Mouse (Mus musculus): Measurements from ENCODE around the gene Fmo4. TPM values are rescaled to one million over a fixed set of nuclear protein-coding genes. Genes with fewer than 3 reads are reported as not detected.

The Fmo4 gene
- 0.31 TPM in 1 of 2 replicates, not detected in the other for polyA plus RNA-seq (2015; fragmentation: Nextera tagmentation; extraction: Ambion mirVana)

GRCm38 (mm10) chr1:162813836-162814156 is at the start of gene Fmo4:
TSS of gene Fmo4 (minus strand) at chr1:162813972.
- H3K4me3 ChIP-seq, result no peak within 1 kb of the TSS
- no peaks in the 10 kb centered on the region for H3K27me3 ChIP-seq
- no peaks in the 10 kb centered on the region for H3K4me1 ChIP-seq
- WGBS, result 48% methylated on average over 8 of the region's 8 CpGs
- H3K9ac ChIP-seq, result no peak within 1 kb of the TSS
- no peaks in the 10 kb centered on the region for H3K9me3 ChIP-seq (replicated peaks)
- no peaks in the 10 kb centered on the region for H3K36me3 ChIP-seq (ENCODE audit: poor library complexity, severe bottlenecking)
- no peak for ATAC-seq
- no peak within 1 kb of the TSS for H3K27ac ChIP-seq
- H3K4me2 ChIP-seq, result no peak within 1 kb of the TSS

GRCm38 (mm10) chr1:162862328-162862727 is 48.6 kb upstream of the Fmo4 start:
- Histone ChIP-seq H3K27ac (no peak overlapping the region), H3K27me3 (no peaks in the 10 kb centered on the region), H3K4me3 (no peak overlapping the region), H3K9me3 (replicated peaks) (no peaks in the 10 kb centered on the region), H3K36me3 (ENCODE audit: poor library complexity, severe bottlenecking) (no peaks in the 10 kb centered on the region), H3K4me1 (no peaks in the 10 kb centered on the region), H3K9ac (no peak overlapping the region), H3K4me2 (no peak overlapping the region)
- 44% methylated on average over 1 of the region's 1 CpGs for WGBS
- no peak for ATAC-seq

DNA sequence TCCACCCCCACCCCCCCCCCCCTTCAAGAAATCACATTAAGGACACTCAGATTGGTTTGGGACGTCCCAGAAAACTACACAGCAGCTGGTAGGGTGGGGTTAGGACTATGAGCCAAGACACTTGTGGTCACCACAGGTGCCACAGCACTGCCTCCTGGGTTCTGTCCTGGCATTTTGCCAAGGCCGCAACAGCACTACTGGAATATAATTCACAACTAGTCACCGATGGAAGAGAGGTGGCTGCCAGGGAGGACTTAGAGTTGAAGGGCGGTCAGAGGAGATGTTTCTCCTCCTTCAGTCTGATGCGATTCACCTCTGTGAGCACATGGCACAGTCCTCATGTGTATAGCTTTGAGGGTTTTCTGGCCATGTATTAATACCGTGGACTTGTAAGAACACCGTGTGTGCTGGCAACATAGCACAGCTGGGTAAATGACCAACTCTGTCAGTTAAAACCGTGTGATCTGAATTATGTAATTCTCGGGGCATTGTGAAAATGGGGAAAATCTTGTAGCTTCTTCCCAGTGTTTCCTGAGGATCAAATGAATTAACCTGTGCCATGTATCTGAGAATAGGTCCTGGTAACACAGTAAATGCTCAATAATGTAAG is 46.3 kb upstream of the Fmo4 start:
- no peaks in the 10 kb centered on the region for H3K27me3 ChIP-seq
- H3K36me3 ChIP-seq (ENCODE audit: poor library complexity, severe bottlenecking), result no peaks in the 10 kb centered on the region
- ATAC-seq, result peak; percentile 7; the same call in 1 of the 2 replicates
- no peak overlapping the region for H3K27ac ChIP-seq
- H3K4me3 ChIP-seq, result no peak overlapping the region
- no peaks in the 10 kb centered on the region for H3K9me3 ChIP-seq (replicated peaks)
- 78% methylated on average over 9 of the region's 9 CpGs for WGBS
- no peak overlapping the region for H3K9ac ChIP-seq
- H3K4me2 ChIP-seq, result no peak overlapping the region
- H3K4me1 ChIP-seq, result no peaks in the 10 kb centered on the region

DNA sequence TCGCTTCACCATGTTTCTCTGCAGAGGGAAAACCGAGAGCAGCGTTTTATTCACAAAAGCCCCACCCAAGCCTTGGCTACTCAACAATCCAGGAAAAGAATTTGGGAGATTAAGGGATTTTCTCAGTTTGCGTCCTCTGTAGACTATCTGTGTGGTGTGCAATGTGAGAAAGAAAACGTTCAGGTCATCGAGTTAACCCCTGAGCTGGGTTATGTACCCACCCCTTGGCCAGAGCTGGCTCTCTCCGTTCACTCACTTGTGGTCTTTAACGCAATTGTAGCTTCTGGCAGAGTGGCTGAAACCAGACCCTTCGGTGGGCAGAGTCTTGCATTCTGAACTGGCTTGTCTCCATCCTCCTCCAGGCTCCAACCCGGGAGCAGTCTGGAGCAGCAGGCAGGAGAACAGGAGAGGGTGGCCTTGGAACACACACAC is 45.8 kb upstream of the Fmo4 start:
- Histone ChIP-seq H3K4me2 (0 out of 2 replicates have a peak overlapping the region, but pooled peaks have one; percentile 46), H3K27ac (0 out of 2 replicates have a peak overlapping the region, but pooled peaks have one; percentile 6), H3K9me3 (replicated peaks) (no peaks in the 10 kb centered on the region), H3K27me3 (no peaks in the 10 kb centered on the region), H3K9ac (no peak overlapping the region), H3K36me3 (ENCODE audit: poor library complexity, severe bottlenecking) (no peaks in the 10 kb centered on the region), H3K4me1 (no peaks in the 10 kb centered on the region), H3K4me3 (no peak overlapping the region)
- 29% methylated on average over 10 of the region's 10 CpGs for WGBS
- peak; percentile 23; the same call in 1 of the 2 replicates for ATAC-seq

DNA sequence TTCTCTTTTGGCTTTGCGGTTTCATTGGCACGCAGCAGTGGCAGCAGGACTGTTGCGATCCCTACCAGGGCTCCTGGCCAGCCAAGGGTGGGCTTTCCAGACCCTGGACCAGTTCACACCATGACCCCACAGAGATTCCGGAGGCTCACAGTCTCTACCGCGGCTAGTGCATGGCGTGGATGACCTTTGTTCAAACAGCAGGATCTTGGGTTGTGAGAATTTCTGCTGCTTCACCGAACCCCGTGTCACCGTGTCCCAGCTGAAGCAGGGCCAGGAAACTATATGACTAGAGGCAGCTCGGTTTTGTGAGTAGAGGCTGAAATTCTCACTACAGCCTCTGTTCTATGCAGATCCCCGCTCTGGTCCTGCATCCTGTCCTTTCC is 45.0 kb upstream of the Fmo4 start:
- peak; percentile 73 for ATAC-seq
- 42% methylated on average over 12 of the region's 12 CpGs for WGBS
- Histone ChIP-seq H3K9ac (no peak overlapping the region), H3K27ac (no peak overlapping the region; the same call in 1 of the 2 replicates), H3K36me3 (ENCODE audit: poor library complexity, severe bottlenecking) (no peaks in the 10 kb centered on the region), H3K27me3 (no peaks in the 10 kb centered on the region), H3K4me2 (peak overlapping the region; percentile 46), H3K4me1 (no peaks in the 10 kb centered on the region), H3K4me3 (no peak overlapping the region), H3K9me3 (replicated peaks) (no peaks in the 10 kb centered on the region)

DNA sequence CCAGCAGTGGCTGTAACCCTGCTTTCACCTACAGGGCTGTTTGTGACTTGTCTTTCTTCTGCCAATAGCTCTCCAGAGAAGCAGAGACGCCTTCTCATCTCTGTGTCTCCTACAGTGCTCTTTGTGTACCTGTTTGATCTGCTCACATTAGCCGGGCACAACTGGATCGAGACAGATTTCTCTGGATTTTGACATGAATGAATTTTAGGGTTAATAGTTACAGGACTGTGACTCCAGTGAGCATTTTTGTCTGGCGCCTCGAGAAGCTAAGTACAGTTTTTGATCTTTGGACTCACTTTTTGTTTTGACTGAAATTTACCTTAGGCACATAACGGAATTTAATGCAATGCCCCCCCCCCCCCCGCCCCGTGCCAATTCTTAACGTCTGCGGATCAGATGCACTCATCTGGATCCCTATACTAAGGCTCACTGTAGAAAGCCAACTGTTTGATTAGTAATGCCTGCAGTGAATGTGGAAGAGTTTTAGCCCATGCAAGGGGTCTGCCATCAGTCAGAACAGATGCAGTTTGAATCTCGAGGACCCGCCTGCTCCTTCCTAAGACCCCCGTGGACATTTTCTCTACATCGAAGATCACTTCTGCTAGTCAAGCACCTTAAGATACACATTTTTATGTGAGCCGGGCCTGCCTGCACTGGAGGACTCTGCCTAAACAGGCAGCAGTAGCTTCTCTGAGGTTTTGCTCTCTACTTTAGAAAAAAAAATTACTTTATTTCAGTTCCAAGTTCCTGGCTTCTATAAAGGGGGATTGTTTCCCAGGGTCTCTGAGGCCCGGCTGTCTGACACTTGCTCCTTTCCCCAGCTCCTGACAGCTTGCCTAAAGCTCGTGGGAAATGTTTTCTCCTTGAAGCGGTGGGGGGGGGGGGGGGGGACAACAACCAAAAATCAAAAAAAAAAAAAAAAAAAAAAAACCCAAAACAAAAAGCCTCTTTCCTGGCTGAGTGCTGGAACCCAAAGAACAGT is 44.3 kb upstream of the Fmo4 start:
- 57% methylated on average over 18 of the region's 18 CpGs for WGBS

GRCm38 (mm10) chr1:162853812-162854482 is 40.2 kb upstream of the Fmo4 start:
- no peak overlapping the region for H3K27ac ChIP-seq
- H3K27me3 ChIP-seq, result no peaks in the 10 kb centered on the region
- H3K4me3 ChIP-seq, result no peak overlapping the region
- 76% methylated on average over 3 of the region's 3 CpGs for WGBS
- H3K9me3 ChIP-seq (replicated peaks), result no peaks in the 10 kb centered on the region
- no peak overlapping the region for H3K4me2 ChIP-seq
- no peak overlapping the region for H3K9ac ChIP-seq
- no peaks in the 10 kb centered on the region for H3K4me1 ChIP-seq
- H3K36me3 ChIP-seq (ENCODE audit: poor library complexity, severe bottlenecking), result no peaks in the 10 kb centered on the region
- no peak for ATAC-seq

More for the DNA sequence above, 44.3 kb upstream of the Fmo4 start:
- Histone ChIP-seq H3K27me3 (no peaks in the 10 kb centered on the region), H3K9ac (no peak overlapping the region), H3K4me2 (peak overlapping the region; percentile 46), H3K4me3 (no peak overlapping the region), H3K9me3 (replicated peaks) (no peaks in the 10 kb centered on the region), H3K36me3 (ENCODE audit: poor library complexity, severe bottlenecking) (no peaks in the 10 kb centered on the region), H3K27ac (peak overlapping the region; percentile 14; the same call in 1 of the 2 replicates), H3K4me1 (no peaks in the 10 kb centered on the region)
- peak; percentile 37; the same call in 1 of the 2 replicates for ATAC-seq

GRCm38 (mm10) chr1:162847554-162847953 is 33.8 kb upstream of the Fmo4 start:
- no peak for ATAC-seq
- H3K9me3 ChIP-seq (replicated peaks), result no peaks in the 10 kb centered on the region
- H3K4me2 ChIP-seq, result no peak overlapping the region
- no peak overlapping the region for H3K9ac ChIP-seq
- 97% methylated on average over 6 of the region's 6 CpGs for WGBS
- no peaks in the 10 kb centered on the region for H3K36me3 ChIP-seq (ENCODE audit: poor library complexity, severe bottlenecking)
- H3K27ac ChIP-seq, result no peak overlapping the region
- H3K27me3 ChIP-seq, result no peaks in the 10 kb centered on the region
- H3K4me3 ChIP-seq, result no peak overlapping the region
- no peaks in the 10 kb centered on the region for H3K4me1 ChIP-seq

DNA sequence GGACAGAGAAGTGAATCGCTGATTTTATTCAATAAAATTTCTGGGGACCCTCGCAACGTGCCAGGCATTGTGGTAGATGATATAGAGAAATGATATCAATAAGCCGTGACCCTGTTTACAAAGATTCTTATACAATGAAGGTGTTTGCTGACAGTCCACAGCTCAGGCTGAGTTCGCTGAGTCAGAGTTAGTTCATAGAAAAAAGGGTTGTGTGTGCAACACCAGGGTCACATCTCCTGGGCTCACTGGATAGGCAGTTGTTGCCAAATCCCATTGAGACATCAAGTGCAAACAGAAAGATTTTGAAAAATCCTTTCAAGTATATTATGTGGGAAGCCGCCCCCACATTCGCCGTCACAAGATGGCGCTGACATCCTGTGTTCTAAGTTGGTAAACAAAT is 26.4 kb upstream of the Fmo4 start:
- no peak overlapping the region for H3K4me2 ChIP-seq
- no peak for ATAC-seq
- H3K27me3 ChIP-seq, result 0 out of 2 replicates have a peak, but pooled peaks cover 2% of the 10 kb centered on the region
- H3K9me3 ChIP-seq (replicated peaks), result no peaks in the 10 kb centered on the region; the same call in 1 of the 2 replicates
- no peaks in the 10 kb centered on the region for H3K4me1 ChIP-seq
- no peak overlapping the region for H3K27ac ChIP-seq
- 97% methylated on average over 9 of the region's 9 CpGs for WGBS
- H3K4me3 ChIP-seq, result no peak overlapping the region
- H3K9ac ChIP-seq, result no peak overlapping the region
- H3K36me3 ChIP-seq (ENCODE audit: poor library complexity, severe bottlenecking), result no peaks in the 10 kb centered on the region

- ATAC-seq, result no peak
- Histone ChIP-seq H3K9ac (no peak overlapping the region), H3K4me1 (no peaks in the 10 kb centered on the region), H3K27ac (no peak overlapping the region), H3K4me2 (no peak overlapping the region), H3K27me3 (0 out of 2 replicates have a peak, but pooled peaks cover 3% of the 10 kb centered on the region), H3K4me3 (no peak overlapping the region), H3K9me3 (replicated peaks) (no peaks in the 10 kb centered on the region; the same call in 1 of the 2 replicates), H3K36me3 (ENCODE audit: poor library complexity, severe bottlenecking) (no peaks in the 10 kb centered on the region)
- WGBS, result 92% methylated on average over 6 of the region's 6 CpGs
These were observed 25.2 kb upstream of the Fmo4 start for GRCm38 (mm10) chr1:162838976-162839375.

DNA sequence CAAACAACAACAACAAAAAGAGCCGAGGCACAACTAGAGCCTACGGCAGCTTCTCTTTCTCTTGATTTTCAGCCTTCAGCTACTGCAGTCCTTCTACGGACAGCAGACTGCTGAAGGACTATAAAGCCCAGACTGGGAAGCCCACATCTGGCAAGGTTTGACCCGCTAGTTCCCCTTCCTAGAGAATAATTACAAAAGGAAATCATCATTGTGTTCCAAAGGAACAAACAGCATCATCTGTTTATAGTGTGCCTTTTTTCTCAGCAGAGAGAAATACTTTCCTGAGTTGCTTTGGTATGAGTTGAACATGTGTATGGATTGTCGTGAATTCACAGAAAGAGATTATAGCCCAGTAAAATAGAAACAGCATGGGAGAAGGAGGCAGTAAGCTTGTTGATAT is 20.6 kb upstream of the Fmo4 start:
- peaks cover 8% of the 10 kb centered on the region for H3K27me3 ChIP-seq
- H3K4me3 ChIP-seq, result no peak overlapping the region
- H3K4me1 ChIP-seq, result peaks cover 14% of the 10 kb centered on the region
- no peak overlapping the region for H3K9ac ChIP-seq
- WGBS, result 82% methylated on average over 5 of the region's 5 CpGs
- ATAC-seq, result no peak
- no peak overlapping the region for H3K4me2 ChIP-seq
- no peak overlapping the region for H3K27ac ChIP-seq
- no peaks in the 10 kb centered on the region for H3K9me3 ChIP-seq (replicated peaks)
- H3K36me3 ChIP-seq (ENCODE audit: poor library complexity, severe bottlenecking), result no peaks in the 10 kb centered on the region

DNA sequence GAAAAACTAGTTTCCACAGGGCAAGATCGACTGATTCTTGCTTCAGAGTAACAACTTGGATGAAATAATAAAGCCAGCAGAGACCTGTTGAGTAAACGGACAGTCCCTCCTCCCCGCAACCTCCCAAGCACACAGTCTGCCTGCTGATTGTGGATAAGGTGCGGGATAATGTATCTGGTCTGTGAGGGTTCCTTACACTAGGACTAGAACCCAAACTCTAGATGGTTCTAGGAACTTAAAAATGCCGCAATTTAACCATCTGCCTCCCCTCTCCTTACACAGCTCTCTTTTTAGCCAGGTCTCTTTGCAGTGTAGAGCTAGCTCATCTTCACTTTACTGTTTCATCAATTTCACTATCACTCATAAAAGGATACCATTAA is 18.8 kb upstream of the Fmo4 start:
- Histone ChIP-seq H3K9me3 (replicated peaks) (no peaks in the 10 kb centered on the region), H3K36me3 (ENCODE audit: poor library complexity, severe bottlenecking) (no peaks in the 10 kb centered on the region), H3K27ac (no peak overlapping the region), H3K27me3 (peaks cover 8% of the 10 kb centered on the region), H3K4me2 (peak overlapping the region; percentile 43), H3K4me1 (peaks cover 14% of the 10 kb centered on the region), H3K9ac (no peak overlapping the region), H3K4me3 (peak overlapping the region; percentile 7; the same call in 1 of the 2 replicates)
- WGBS, result 12% methylated on average over 5 of the region's 5 CpGs
- peak; percentile 70 for ATAC-seq

Measured in forebrain, embryonic 13.5 days (tissue).